Mouse (Mus musculus): ENCODE results near the gene Map1a. TPM values are rescaled to one million over a fixed set of nuclear protein-coding genes. Genes with fewer than 3 reads are reported as not detected.
A peak's percentile ranks its signal among the peaks of the same experiment; 100 is the strongest.

Map1a gene
- polyA plus RNA-seq (2015; fragmentation: Nextera tagmentation; extraction: Ambion mirVana), result 2.5 and 3.2 TPM in 2 replicates

DNA sequence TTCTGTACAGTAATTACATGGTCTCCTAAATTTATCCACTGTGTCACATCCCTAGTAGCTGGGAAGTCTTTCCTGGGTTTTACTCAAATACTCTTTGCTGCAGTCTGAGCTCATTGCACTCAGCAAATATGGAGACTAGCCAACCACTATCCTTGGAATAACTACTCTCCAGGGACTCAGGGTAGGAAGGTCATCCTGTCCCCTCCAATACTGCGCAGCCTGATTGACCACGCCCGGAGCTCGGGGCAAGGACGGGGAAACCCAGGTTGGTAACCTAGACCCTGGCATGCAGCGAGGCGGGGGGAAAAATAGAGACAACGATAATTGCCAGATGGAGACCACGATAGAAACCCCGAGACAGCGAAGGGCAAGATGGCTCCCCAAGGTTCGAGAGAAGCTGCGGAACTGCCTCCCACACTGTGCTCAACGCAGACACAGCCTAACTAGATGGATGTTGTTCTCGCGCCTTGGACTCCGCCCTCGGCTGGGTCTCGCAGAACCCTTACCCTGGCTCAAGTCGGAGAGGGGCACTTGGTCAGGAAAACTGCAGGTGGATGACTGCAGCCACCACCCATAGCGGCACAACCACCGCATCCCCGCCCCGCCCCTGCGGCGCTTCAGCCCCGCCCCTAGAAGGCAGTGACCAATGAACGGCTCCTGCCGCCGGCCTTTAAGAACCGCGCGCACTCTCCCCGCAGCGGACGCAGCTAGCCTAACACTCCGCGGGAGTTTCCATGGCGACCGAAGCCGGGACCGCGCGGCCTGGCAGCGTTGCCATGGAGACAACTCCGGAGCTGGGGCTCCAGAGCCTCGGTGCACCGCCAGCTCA is at the start of gene Map1a:
TSS of gene Map1a (plus strand) at position 700 of the 829 bp plus-strand sequence.
- no peaks in the 10 kb centered on the region for H3K9me3 ChIP-seq (ENCODE audit: low read length)
- peak within 1 kb of the TSS; percentile 96 for H3K4me2 ChIP-seq (replicated peaks; ENCODE audit: low read depth, low read length)
- no peak within 1 kb of the TSS for H3K27ac ChIP-seq (ENCODE audit: low read length)
- H3K4me3 ChIP-seq (ENCODE audit: low read length), result peak within 1 kb of the TSS; percentile 63
- peaks cover 11% of the 10 kb centered on the region for H3K4me1 ChIP-seq (ENCODE audit: insufficient read depth, low read length)
- peaks cover 18% of the 10 kb centered on the region for H3K27me3 ChIP-seq (ENCODE audit: insufficient read depth, low read length)
- under 1% methylated on average over 48 of the region's 48 CpGs for WGBS
- peak; percentile 97 for ATAC-seq (ENCODE audit: low FRiP score, low TSS enrichment)
- no peaks in the 10 kb centered on the region for H3K36me3 ChIP-seq (ENCODE audit: insufficient read depth, low read length)
- peak within 1 kb of the TSS; percentile 58 for H3K9ac ChIP-seq (replicated peaks; ENCODE audit: low read length)

DNA sequence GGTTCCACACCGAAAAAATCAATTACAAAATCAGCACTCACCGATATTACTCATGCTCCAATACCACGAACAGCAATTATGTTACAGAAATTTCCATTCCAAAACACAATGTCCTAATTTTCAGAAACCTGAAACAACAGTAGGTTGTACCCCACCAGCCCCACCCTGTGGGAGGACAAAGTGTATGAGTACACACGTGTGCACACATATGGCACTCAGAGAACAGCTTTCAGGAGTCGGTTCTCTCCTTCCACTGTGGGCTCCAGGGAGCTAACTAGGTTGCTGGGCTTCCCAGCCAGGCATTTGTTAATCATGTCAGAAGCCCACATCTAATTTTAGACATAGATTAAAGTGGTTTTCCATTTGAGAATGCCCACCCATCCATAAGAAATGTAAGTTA is 45.3 kb upstream of the Map1a start:
- Histone ChIP-seq H3K9me3 (ENCODE audit: low read length) (no peaks in the 10 kb centered on the region), H3K27me3 (ENCODE audit: insufficient read depth, low read length) (no peaks in the 10 kb centered on the region), H3K4me3 (ENCODE audit: low read length) (no peak overlapping the region), H3K27ac (ENCODE audit: low read length) (no peak overlapping the region), H3K36me3 (ENCODE audit: insufficient read depth, low read length) (peaks cover 61% of the 10 kb centered on the region), H3K4me1 (ENCODE audit: insufficient read depth, low read length) (no peaks in the 10 kb centered on the region), H3K4me2 (replicated peaks; ENCODE audit: low read depth, low read length) (no peak overlapping the region), H3K9ac (replicated peaks; ENCODE audit: low read length) (no peak overlapping the region)
- WGBS, result 94% methylated on average over 5 of the region's 5 CpGs
- no peak for ATAC-seq (ENCODE audit: low FRiP score, low TSS enrichment)

DNA sequence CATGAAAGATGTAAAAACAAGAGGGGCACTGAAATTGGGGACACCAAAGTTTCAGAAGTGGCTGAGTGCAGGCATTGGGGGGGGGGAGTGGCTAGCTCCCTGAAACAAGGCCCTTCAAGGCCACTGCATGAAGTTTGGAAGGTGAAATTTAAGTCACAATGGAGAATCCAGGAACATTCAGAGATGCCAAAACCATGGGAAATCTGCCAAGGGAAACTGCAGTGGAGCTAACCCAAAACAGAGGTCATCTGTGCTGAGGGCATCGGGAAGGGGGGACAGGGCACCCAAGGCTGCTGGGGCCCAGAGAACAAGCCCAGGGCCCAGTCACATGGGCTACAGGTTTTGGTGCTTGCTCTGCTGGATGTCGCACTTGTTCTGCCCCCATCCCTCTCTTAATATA is 39.6 kb upstream of the Map1a start:
- Histone ChIP-seq H3K4me3 (ENCODE audit: low read length) (no peak overlapping the region), H3K36me3 (ENCODE audit: insufficient read depth, low read length) (peaks cover 72% of the 10 kb centered on the region), H3K9me3 (ENCODE audit: low read length) (no peaks in the 10 kb centered on the region), H3K27ac (ENCODE audit: low read length) (no peak overlapping the region), H3K4me1 (ENCODE audit: insufficient read depth, low read length) (no peaks in the 10 kb centered on the region), H3K27me3 (ENCODE audit: insufficient read depth, low read length) (no peaks in the 10 kb centered on the region), H3K4me2 (replicated peaks; ENCODE audit: low read depth, low read length) (no peak overlapping the region), H3K9ac (replicated peaks; ENCODE audit: low read length) (no peak overlapping the region)
- ATAC-seq (ENCODE audit: low FRiP score, low TSS enrichment), result no peak
- 95% methylated on average over 2 of the region's 2 CpGs for WGBS

DNA sequence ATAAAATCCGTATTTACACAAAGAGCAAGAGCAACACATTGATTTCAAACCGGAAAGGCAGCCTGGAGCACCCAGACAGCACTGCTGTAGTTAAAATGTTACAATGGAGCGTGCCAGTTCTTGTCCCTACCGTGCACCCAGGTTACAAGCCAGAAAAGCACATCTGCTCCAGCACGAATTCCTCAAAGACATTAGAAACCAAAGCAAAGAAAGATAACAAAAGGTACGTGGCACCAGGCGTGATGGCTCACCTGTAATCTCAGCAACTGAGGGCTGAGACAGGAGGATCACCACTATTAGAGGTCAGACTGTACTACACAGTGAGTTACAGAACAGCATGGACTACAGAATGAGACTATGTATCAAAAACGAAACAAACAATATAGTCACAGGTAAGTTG is 21.0 kb upstream of the Map1a start:
- WGBS, result 71% methylated on average over 8 of the region's 8 CpGs
- no peaks in the 10 kb centered on the region for H3K27me3 ChIP-seq (ENCODE audit: insufficient read depth, low read length)
- H3K27ac ChIP-seq (ENCODE audit: low read length), result no peak overlapping the region
- H3K36me3 ChIP-seq (ENCODE audit: insufficient read depth, low read length), result peaks cover 27% of the 10 kb centered on the region
- H3K4me3 ChIP-seq (ENCODE audit: low read length), result no peak overlapping the region
- no peak overlapping the region for H3K9ac ChIP-seq (replicated peaks; ENCODE audit: low read length)
- peaks cover 26% of the 10 kb centered on the region for H3K4me1 ChIP-seq (ENCODE audit: insufficient read depth, low read length)
- ATAC-seq (ENCODE audit: low FRiP score, low TSS enrichment), result no peak
- H3K4me2 ChIP-seq (replicated peaks; ENCODE audit: low read depth, low read length), result no peak overlapping the region
- no peaks in the 10 kb centered on the region for H3K9me3 ChIP-seq (ENCODE audit: low read length)

DNA sequence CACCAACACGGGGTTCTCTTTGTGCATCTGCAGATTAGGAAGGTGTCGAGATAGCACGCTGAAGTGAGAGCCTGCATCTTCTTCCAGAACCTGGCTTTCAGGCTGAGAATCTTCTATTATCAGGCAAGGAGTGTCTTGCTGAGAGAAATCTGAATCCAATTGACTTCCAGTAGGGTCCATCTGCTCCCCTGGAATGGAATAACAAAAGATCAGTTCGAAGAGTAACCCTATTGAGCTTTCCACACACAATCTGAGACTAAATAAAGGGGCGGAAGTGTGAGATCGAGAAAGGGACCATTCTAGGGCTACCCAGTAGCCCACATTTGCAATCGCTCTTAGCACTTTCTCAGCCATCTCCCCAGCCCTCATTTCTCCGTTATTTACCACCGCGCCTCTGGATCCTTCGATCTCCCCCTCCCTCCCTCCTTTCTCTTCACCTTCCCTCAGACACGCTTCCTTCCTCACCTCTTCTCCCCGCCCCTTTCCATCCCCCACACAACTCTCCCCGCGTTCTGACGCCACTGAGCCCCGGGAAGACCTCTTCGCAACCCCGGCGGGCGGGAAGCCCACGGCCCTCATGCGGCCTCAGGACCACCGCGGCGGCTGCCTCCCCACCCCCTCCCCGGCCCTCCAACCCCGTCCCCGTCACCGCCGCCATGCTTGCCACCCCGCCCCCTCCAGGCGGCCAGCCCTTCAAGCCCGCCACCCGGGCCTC is 18.7 kb upstream of the Map1a start:
- H3K4me1 ChIP-seq (ENCODE audit: insufficient read depth, low read length), result peaks cover 26% of the 10 kb centered on the region

DNA sequence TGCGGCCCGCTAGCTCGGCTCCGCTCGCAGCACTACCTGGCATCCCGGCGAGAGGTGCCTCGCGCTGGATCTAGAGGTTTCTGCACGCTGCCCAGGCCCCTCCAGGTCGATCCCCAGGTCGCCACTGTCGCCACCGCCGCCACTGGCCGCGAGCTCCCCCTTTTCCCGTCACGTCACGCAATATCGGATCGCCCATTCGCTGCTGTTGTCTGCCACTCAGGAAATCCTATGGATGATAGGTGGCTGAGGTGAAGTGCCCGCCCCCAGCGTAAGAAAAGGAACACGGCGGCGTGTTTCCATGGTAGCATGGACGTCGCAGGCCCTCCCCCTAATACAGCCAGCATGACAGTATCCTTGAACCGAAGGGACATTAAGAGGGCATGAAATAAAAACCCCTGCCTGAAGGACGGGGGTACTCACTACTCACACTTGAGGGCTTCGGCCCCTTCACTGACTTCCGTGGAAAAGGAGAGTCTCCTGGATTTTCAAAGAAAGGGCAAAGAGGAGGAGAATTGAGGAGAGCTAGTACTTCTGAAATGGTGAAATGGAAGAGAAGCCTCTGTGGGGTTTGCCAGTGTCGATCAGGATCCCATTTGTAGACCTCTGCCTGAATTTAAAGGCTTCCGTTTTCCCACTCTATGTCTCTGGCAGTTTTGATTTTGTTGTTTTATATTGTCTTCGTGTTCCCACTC is 18.0 kb upstream of the Map1a start, which contains the start of gene Trp53bp1:
TSS of gene Trp53bp1 (minus strand) at position 172 of the 692 bp plus-strand sequence.
- Histone ChIP-seq H3K9ac (replicated peaks; ENCODE audit: low read length) (peak within 1 kb of the TSS; percentile 92), H3K27ac (ENCODE audit: low read length) (peak within 1 kb of the TSS; percentile 85), H3K36me3 (ENCODE audit: insufficient read depth, low read length) (peaks cover 20% of the 10 kb centered on the region), H3K4me2 (replicated peaks; ENCODE audit: low read depth, low read length) (peak within 1 kb of the TSS; percentile 58), H3K4me1 (ENCODE audit: insufficient read depth, low read length) (peaks cover 26% of the 10 kb centered on the region), H3K4me3 (ENCODE audit: low read length) (peak within 1 kb of the TSS; percentile 96), H3K9me3 (ENCODE audit: low read length) (no peaks in the 10 kb centered on the region), H3K27me3 (ENCODE audit: insufficient read depth, low read length) (no peaks in the 10 kb centered on the region)
- ATAC-seq (ENCODE audit: low FRiP score, low TSS enrichment), result peak; percentile 100
- WGBS, result under 1% methylated on average over 37 of the region's 37 CpGs

More for the DNA sequence above, 18.7 kb upstream of the Map1a start:
- Histone ChIP-seq H3K27ac (ENCODE audit: low read length) (peak overlapping the region; percentile 85), H3K9ac (replicated peaks; ENCODE audit: low read length) (peak overlapping the region; percentile 92), H3K4me2 (replicated peaks; ENCODE audit: low read depth, low read length) (peak overlapping the region; percentile 58), H3K36me3 (ENCODE audit: insufficient read depth, low read length) (peaks cover 21% of the 10 kb centered on the region), H3K9me3 (ENCODE audit: low read length) (no peaks in the 10 kb centered on the region), H3K27me3 (ENCODE audit: insufficient read depth, low read length) (no peaks in the 10 kb centered on the region), H3K4me3 (ENCODE audit: low read length) (peak overlapping the region; percentile 96)
- peak; percentile 86 for ATAC-seq (ENCODE audit: low FRiP score, low TSS enrichment)
- WGBS, result under 1% methylated on average over 32 of the region's 35 CpGs

DNA sequence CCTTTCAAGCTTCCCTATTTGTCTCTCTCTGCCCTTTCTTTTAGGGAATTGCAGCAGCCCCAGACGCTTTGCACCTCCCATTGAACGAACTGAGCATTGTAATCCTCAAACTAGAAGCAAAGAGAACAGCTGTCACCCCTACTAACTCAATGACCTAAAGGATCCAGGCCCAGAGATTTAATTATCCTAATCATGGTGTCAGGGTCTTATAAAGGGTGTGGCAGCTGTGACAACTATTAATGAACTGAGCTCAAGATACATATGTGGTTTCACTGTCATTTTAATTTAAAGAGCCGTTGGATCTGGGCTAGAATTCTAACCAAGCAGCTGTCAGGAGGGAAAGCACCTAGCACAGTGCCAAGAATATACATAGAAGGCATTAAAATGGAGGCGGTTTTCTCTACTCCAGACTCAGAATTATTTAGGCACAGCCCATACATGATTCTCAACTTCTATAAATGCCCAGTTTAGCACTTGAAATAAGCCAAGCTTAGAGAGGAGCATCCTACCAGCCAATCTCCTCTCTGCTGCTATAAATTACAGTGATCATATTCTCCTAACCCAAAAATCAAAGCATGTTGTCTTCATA is 17.4 kb upstream of the Map1a start:
- H3K4me3 ChIP-seq (ENCODE audit: low read length), result peak overlapping the region; percentile 96
- no peaks in the 10 kb centered on the region for H3K9me3 ChIP-seq (ENCODE audit: low read length)
- H3K9ac ChIP-seq (replicated peaks; ENCODE audit: low read length), result peak overlapping the region; percentile 29
- peaks cover 26% of the 10 kb centered on the region for H3K4me1 ChIP-seq (ENCODE audit: insufficient read depth, low read length)
- no peak overlapping the region for H3K27ac ChIP-seq (ENCODE audit: low read length)
- H3K4me2 ChIP-seq (replicated peaks; ENCODE audit: low read depth, low read length), result peak overlapping the region; percentile 58
- H3K36me3 ChIP-seq (ENCODE audit: insufficient read depth, low read length), result peaks cover 20% of the 10 kb centered on the region
- H3K27me3 ChIP-seq (ENCODE audit: insufficient read depth, low read length), result no peaks in the 10 kb centered on the region
- 22% methylated on average over 4 of the region's 4 CpGs for WGBS
- ATAC-seq (ENCODE audit: low FRiP score, low TSS enrichment), result no peak

DNA sequence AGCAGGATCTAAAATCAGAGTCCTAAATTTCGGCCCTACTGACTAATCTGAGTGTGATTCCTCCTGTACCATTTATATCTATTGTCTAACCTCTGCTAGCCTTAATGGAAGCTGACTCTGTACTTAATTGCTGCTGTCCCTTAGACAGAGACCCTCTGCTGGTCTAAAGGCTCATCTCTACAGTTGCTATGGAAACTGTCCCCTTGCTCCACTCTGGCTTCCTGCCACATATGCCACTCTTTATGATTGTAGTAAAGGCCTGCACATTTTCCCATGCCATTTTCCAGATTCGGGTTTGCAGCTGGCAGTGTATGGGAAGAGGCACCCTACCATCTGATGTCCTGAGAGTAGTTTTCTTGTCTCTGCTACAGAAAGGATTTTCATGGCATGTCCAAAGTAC is 1.6 kb upstream of the Map1a start:
- peaks cover 18% of the 10 kb centered on the region for H3K27me3 ChIP-seq (ENCODE audit: insufficient read depth, low read length)
- 74% methylated on average over 2 of the region's 2 CpGs for WGBS
- H3K36me3 ChIP-seq (ENCODE audit: insufficient read depth, low read length), result no peaks in the 10 kb centered on the region
- no peaks in the 10 kb centered on the region for H3K9me3 ChIP-seq (ENCODE audit: low read length)
- ATAC-seq (ENCODE audit: low FRiP score, low TSS enrichment), result no peak
- H3K4me1 ChIP-seq (ENCODE audit: insufficient read depth, low read length), result peaks cover 9% of the 10 kb centered on the region
- no peak overlapping the region for H3K9ac ChIP-seq (replicated peaks; ENCODE audit: low read length)
- no peak overlapping the region for H3K4me3 ChIP-seq (ENCODE audit: low read length)
- H3K4me2 ChIP-seq (replicated peaks; ENCODE audit: low read depth, low read length), result no peak overlapping the region
- no peak overlapping the region for H3K27ac ChIP-seq (ENCODE audit: low read length)

DNA sequence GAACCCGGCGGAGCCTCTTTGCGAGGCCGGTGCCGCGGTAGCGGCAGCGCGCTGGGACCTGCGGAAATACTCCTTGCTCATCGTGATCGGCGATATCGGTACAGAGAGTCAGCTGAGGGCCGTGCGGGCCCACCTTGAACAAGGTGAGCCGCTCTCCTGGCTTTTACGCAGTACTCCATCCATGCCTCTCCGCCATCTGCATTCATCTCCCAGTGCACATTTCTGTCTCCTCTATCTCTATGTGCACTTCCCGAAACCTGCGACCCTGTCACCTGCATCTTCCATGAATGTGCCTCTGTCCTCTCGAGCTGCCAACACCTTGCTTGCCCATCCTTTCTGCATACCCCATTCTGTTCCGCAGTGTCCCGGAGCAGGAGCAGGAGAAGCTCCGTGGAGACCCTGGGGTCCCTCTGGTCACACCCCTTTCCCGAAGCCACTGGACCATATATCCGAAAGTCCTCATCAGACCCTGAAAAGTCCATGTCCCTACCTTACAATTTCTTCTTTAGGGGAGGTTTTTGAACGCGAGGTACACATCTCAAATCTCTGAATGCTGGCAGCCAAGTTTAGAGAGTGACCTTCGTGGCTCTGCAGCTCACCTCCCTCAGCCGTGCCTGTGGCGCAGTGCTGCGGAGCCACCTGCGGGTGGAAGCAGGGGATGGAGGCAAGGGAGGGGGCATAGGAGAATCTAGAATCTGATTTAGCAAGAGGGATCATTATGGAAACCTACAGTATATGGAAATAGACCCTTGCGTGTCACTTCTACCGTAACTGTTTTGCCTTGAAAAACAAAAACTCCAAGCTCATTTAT is 535 bp downstream of the Map1a start:
- H3K4me2 ChIP-seq (replicated peaks; ENCODE audit: low read depth, low read length), result peak overlapping the region; percentile 96
- H3K27me3 ChIP-seq (ENCODE audit: insufficient read depth, low read length), result peaks cover 18% of the 10 kb centered on the region
- peak overlapping the region; percentile 63 for H3K4me3 ChIP-seq (ENCODE audit: low read length)
- peaks cover 20% of the 10 kb centered on the region for H3K4me1 ChIP-seq (ENCODE audit: insufficient read depth, low read length)
- H3K9me3 ChIP-seq (ENCODE audit: low read length), result no peaks in the 10 kb centered on the region
- ATAC-seq (ENCODE audit: low FRiP score, low TSS enrichment), result peak; percentile 46
- no peak overlapping the region for H3K27ac ChIP-seq (ENCODE audit: low read length)
- H3K36me3 ChIP-seq (ENCODE audit: insufficient read depth, low read length), result no peaks in the 10 kb centered on the region
- WGBS, result 4% methylated on average over 36 of the region's 36 CpGs
- peak overlapping the region; percentile 58 for H3K9ac ChIP-seq (replicated peaks; ENCODE audit: low read length)

Data from kidney, embryonic 16.5 days (tissue).